23 mouse cellular contexts compared by ENCODE assay signal in genomic region chr9:37034316-37034715, GRCm38 (mm10).
A peak's percentile ranks its signal among the peaks of the same experiment; 100 is the strongest.
DNase-seq lines count a peak whose midpoint lies in the region; ATAC-seq and TF ChIP-seq lines count a peak whose summit lies in the region.
"Had no signal": no experiment of that assay in that cellular context is flagged by ENCODE, and none has a peak within 500 bp of the region (broad histone marks: within the 10 kb centered on the region; RNA-seq: fewer than 3 reads in every experiment).

No protein-coding gene starts in this region.

- no peaks in the 10 kb centered on the region for H3K36me3 ChIP-seq in stomach, embryonic 14.5 days (ENCODE audit: control insufficient read depth, insufficient read depth, low read length)
- no peaks in the 10 kb centered on the region for H3K36me3 ChIP-seq in stomach, postnatal 0 days (ENCODE audit: control insufficient read depth, insufficient read depth, low read length)
- H3K36me3 ChIP-seq: G1E; hindbrain, embryonic 12.5 days had no signal

- H3K9me3 ChIP-seq in stomach, embryonic 14.5 days (ENCODE audit: control insufficient read depth, low read depth, low read length), result no peaks in the 10 kb centered on the region
- no peaks in the 10 kb centered on the region for H3K9me3 ChIP-seq in stomach, postnatal 0 days (ENCODE audit: control insufficient read depth, low read length)
- H3K9me3 ChIP-seq: forebrain, embryonic 10.5 days; forebrain, embryonic 13.5 days; G1E; hindbrain, embryonic 12.5 days had no signal

- ATAC-seq in frontal cortex, adult (ENCODE audit: low TSS enrichment), result 0 out of 2 replicates have a peak, but pooled peaks have one; percentile 17
- no peak for ATAC-seq in stomach, embryonic 14.5 days (ENCODE audit: insufficient number of reproducible peaks, insufficient read depth, low FRiP score, low read depth)
- no peak for ATAC-seq in stomach, postnatal 0 days (ENCODE audit: low FRiP score, low TSS enrichment)
- ATAC-seq: forebrain, embryonic 13.5 days; forebrain, embryonic 16.5 days; hindbrain, embryonic 16.5 days; inflammation-experienced regulatory T-cells, adult 6 months; Patski had no signal

- H3K9ac ChIP-seq in stomach, embryonic 14.5 days (replicated peaks; ENCODE audit: low read depth, low read length), result no peak overlapping the region
- H3K9ac ChIP-seq in stomach, postnatal 0 days (ENCODE audit: low read length), result no peak overlapping the region
- H3K9ac ChIP-seq: forebrain, embryonic 13.5 days; hindbrain, embryonic 12.5 days had no signal

- H3K4me2 ChIP-seq in stomach, embryonic 14.5 days (replicated peaks; ENCODE audit: low read depth, low read length), result no peak overlapping the region
- no peak overlapping the region for H3K4me2 ChIP-seq in stomach, postnatal 0 days (replicated peaks; ENCODE audit: low read depth)
- H3K4me2 ChIP-seq: forebrain, embryonic 13.5 days; heart, embryonic 11.5 days; hindbrain, embryonic 12.5 days had no signal

- TF ChIP-seq CTCF in stomach, postnatal 0 days (IDR thresholded peaks at IDR 0.05; ENCODE audit: low read depth), result no peak

- H3K27ac ChIP-seq in stomach, embryonic 14.5 days (ENCODE audit: low read length), result peak overlapping the region; percentile 22; the same call in 1 of the 2 replicates
- H3K27ac ChIP-seq in stomach, postnatal 0 days (replicated peaks), result no peak overlapping the region
- H3K27ac ChIP-seq: forebrain, embryonic 10.5 days; forebrain, embryonic 13.5 days; hindbrain, embryonic 12.5 days had no signal

- WGBS in stomach, embryonic 14.5 days, result 42% methylated on average over 1 of the region's 1 CpGs
- WGBS in stomach, postnatal 0 days, result 60% methylated on average over 1 of the region's 1 CpGs

- no peak overlapping the region for H3K4me3 ChIP-seq in stomach, embryonic 14.5 days (ENCODE audit: low read depth, low read length)
- no peak overlapping the region for H3K4me3 ChIP-seq in stomach, postnatal 0 days (ENCODE audit: low read depth, low read length)
- H3K4me3 ChIP-seq: forebrain, embryonic 10.5 days; forebrain, embryonic 13.5 days; hindbrain, embryonic 12.5 days had no signal

- no peak for TF ChIP-seq EP300 in stomach, postnatal 0 days (optimal IDR thresholded peaks at IDR 0.05)

- H3K27me3 ChIP-seq in stomach, embryonic 14.5 days (ENCODE audit: control insufficient read depth, insufficient read depth, low read length), result no peaks in the 10 kb centered on the region
- no peaks in the 10 kb centered on the region for H3K27me3 ChIP-seq in stomach, postnatal 0 days (ENCODE audit: control insufficient read depth, insufficient read depth, low read length)
- H3K27me3 ChIP-seq: forebrain, embryonic 13.5 days; hindbrain, embryonic 12.5 days had no signal

- peaks cover 48% of the 10 kb centered on the region for H3K4me1 ChIP-seq in stomach, embryonic 14.5 days (ENCODE audit: control insufficient read depth, insufficient read depth, low read length)
- H3K4me1 ChIP-seq in stomach, postnatal 0 days (replicated peaks; ENCODE audit: control insufficient read depth, insufficient read depth), result peaks cover 5% of the 10 kb centered on the region; the same call in 1 of the 2 replicates

- no peak for DNase-seq in frontal cortex, postnatal 14 days (ENCODE audit: low spot score in 2 of 2)
- peak; percentile 35 to 43 for DNase-seq in layer of hippocampus, adult 18-20 months (ENCODE audit: low spot score in 2 of 2)
- DNase-seq in layer of hippocampus, postnatal 14 days (ENCODE audit: low spot score in 2 of 2), result no peak
- no peak for DNase-seq in stomach, postnatal 0 days (ENCODE audit: low spot score)
- no peak for DNase-seq in thymus, postnatal 0 days (ENCODE audit: low spot score)
- DNase-seq: adrenal gland, postnatal 10 days; adrenal gland, postnatal 36 days; B cell, adult 2 months; cerebellum, adult 11-12 months; cerebellum, adult 8-10 months; cerebellum, postnatal 10 days; gastrocnemius, postnatal 14 days had no signal

Comparison
In these comparisons a context has a peak if more than half of its experiments do, and no peak if none do; other contexts are left out.
1. DNase-seq: peak in layer of hippocampus, adult 18-20 months (2 of 2); none in frontal cortex, postnatal 14 days (0 of 2), layer of hippocampus, postnatal 14 days (0 of 2), stomach, postnatal 0 days (single experiment) and thymus, postnatal 0 days (single experiment).